Mouse (Mus musculus): ENCODE data around the gene Wdr17.

DNA sequence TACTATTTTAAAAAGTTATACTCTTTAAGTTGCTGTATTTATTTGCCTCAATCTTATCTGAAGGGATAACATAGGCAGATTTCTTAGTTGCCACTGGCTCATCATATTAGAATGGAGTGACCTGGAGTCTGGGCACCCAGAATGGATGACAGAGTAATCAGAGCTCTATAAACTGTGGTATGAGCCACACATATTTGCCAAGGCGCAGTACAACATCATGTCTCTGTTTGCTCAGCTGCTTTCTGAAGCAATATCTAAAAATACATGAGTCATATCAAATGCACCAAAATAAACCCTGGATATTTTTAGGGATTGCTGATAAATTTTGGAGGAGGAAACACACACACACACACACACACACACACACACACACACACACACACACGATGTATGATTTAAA lies 277.6 kb downstream of the Wdr17 start:
- TF ChIP-seq CTCF (IDR thresholded peaks at IDR 0.05; ENCODE audit: borderline replicate concordance, insufficient read depth, low read length) (no peak), POLR2A (IDR thresholded peaks at IDR 0.05; ENCODE audit: low read depth, low read length) (no peak)
